Mouse (Mus musculus): ENCODE data around the gene Olfr1297. TPM values are rescaled to one million over a fixed set of nuclear protein-coding genes. Genes with fewer than 3 reads are reported as not detected.

Olfr1297 gene
- polyA plus RNA-seq (2014; fragmentation: Illumina TruSeq; extraction: RNeasy Lipid Tissue Mini Kit (QIAGEN cat#74804); ENCODE audit: low read depth, low replicate concordance): not detected

GRCm38 (mm10) chr2:111626397-111626796 lies at the start of gene Olfr1297:
Gene Olfr1297, minus strand, starts transcription at chr2:111626497.

DNA sequence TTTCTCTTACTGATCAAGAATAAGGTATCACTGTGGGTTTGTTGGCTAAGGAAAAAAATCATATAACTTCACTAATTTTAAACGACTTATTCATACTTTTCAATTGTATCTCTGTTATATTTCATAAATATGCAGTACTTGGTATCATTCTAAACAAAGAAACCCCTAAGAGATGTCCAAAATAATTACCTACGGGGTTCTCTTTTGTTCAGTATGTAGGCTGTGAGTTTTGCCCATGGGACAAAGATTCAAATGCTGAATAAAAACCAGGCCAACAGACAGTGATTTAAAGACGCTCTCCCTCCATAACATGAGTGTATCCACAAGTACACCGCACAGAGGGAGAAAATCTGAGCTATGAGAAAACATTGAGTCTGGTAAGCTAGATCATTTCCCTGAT lies 34.8 kb upstream of the Olfr1297 start, which contains the start of gene Olfr1299:
Olfr1299 (plus strand) TSS at position 301 of the 400 bp plus-strand sequence.

GRCm38 (mm10) chr2:111649101-111649500 lies 22.8 kb upstream of the Olfr1297 start, which contains the start of gene Olfr1298:
Gene Olfr1298, minus strand, starts transcription at chr2:111649201.

GRCm38 (mm10) chr2:111569581-111569980 lies 56.7 kb downstream of the Olfr1297 start, which contains the start of gene Olfr1295:
Gene Olfr1295, minus strand, starts transcription at chr2:111569681.

Other genes starting within 250 kb of the Olfr1297 start
- gene Olfr1286, start 203.4 kb downstream of the Olfr1297 start, polyA plus RNA-seq (2014; fragmentation: Illumina TruSeq; extraction: RNeasy Lipid Tissue Mini Kit (QIAGEN cat#74804); ENCODE audit: low read depth, low replicate concordance): not detected
- not detected for gene Olfr1287, start 177.4 kb downstream of the Olfr1297 start, polyA plus RNA-seq (2014; fragmentation: Illumina TruSeq; extraction: RNeasy Lipid Tissue Mini Kit (QIAGEN cat#74804); ENCODE audit: low read depth, low replicate concordance)
- gene Olfr1288, start 152.4 kb downstream of the Olfr1297 start, polyA plus RNA-seq (2014; fragmentation: Illumina TruSeq; extraction: RNeasy Lipid Tissue Mini Kit (QIAGEN cat#74804); ENCODE audit: low read depth, low replicate concordance): not detected
- not detected for gene Olfr1289, start 145.7 kb downstream of the Olfr1297 start, polyA plus RNA-seq (2014; fragmentation: Illumina TruSeq; extraction: RNeasy Lipid Tissue Mini Kit (QIAGEN cat#74804); ENCODE audit: low read depth, low replicate concordance)
- not detected for gene Olfr1290, start 132.7 kb downstream of the Olfr1297 start, polyA plus RNA-seq (2014; fragmentation: Illumina TruSeq; extraction: RNeasy Lipid Tissue Mini Kit (QIAGEN cat#74804); ENCODE audit: low read depth, low replicate concordance)
- gene Olfr1291-ps1, start 129.3 kb downstream of the Olfr1297 start, polyA plus RNA-seq (2014; fragmentation: Illumina TruSeq; extraction: RNeasy Lipid Tissue Mini Kit (QIAGEN cat#74804); ENCODE audit: low read depth, low replicate concordance): not detected
- not detected for gene Olfr1293-ps, start 101.3 kb downstream of the Olfr1297 start, polyA plus RNA-seq (2014; fragmentation: Illumina TruSeq; extraction: RNeasy Lipid Tissue Mini Kit (QIAGEN cat#74804); ENCODE audit: low read depth, low replicate concordance)
- gene Olfr1294, start 86.2 kb downstream of the Olfr1297 start, polyA plus RNA-seq (2014; fragmentation: Illumina TruSeq; extraction: RNeasy Lipid Tissue Mini Kit (QIAGEN cat#74804); ENCODE audit: low read depth, low replicate concordance): not detected
- gene Olfr1295, start 56.8 kb downstream of the Olfr1297 start, polyA plus RNA-seq (2014; fragmentation: Illumina TruSeq; extraction: RNeasy Lipid Tissue Mini Kit (QIAGEN cat#74804); ENCODE audit: low read depth, low replicate concordance): not detected
- gene Olfr1298, start 22.7 kb upstream of the Olfr1297 start, polyA plus RNA-seq (2014; fragmentation: Illumina TruSeq; extraction: RNeasy Lipid Tissue Mini Kit (QIAGEN cat#74804); ENCODE audit: low read depth, low replicate concordance): not detected
- not detected for gene Olfr1299, start 34.9 kb upstream of the Olfr1297 start, polyA plus RNA-seq (2014; fragmentation: Illumina TruSeq; extraction: RNeasy Lipid Tissue Mini Kit (QIAGEN cat#74804); ENCODE audit: low read depth, low replicate concordance)
- gene Olfr1301, start 124.5 kb upstream of the Olfr1297 start, polyA plus RNA-seq (2014; fragmentation: Illumina TruSeq; extraction: RNeasy Lipid Tissue Mini Kit (QIAGEN cat#74804); ENCODE audit: low read depth, low replicate concordance): not detected
- gene Olfr1302, start 150.9 kb upstream of the Olfr1297 start, polyA plus RNA-seq (2014; fragmentation: Illumina TruSeq; extraction: RNeasy Lipid Tissue Mini Kit (QIAGEN cat#74804); ENCODE audit: low read depth, low replicate concordance): not detected
- not detected for gene Olfr1303, start 193.8 kb upstream of the Olfr1297 start, polyA plus RNA-seq (2014; fragmentation: Illumina TruSeq; extraction: RNeasy Lipid Tissue Mini Kit (QIAGEN cat#74804); ENCODE audit: low read depth, low replicate concordance)

All from sigmoid colon, adult 10 weeks (tissue).